Mouse (Mus musculus) CD4-positive, CD25-positive, alpha-beta regulatory T cell, adult 4 months (primary cell): Measurements from ENCODE around the gene Glul. TPM values are rescaled to one million over a fixed set of nuclear protein-coding genes. Genes with fewer than 3 reads are reported as not detected.
"Not testable (repeated sequence)": the region's sequence is repeated elsewhere in the genome, so short reads cannot be mapped to it uniquely, and the experiment has no call there.

Experiments used
- ATAC-seq: one replicate; pipeline ENCODE4 v1.8.0; 2017
- polyA plus RNA-seq, 2 experiments: library from polyadenylated mRNA; unstranded; fragments of 100-300 nt; shearing (Covaris generic); gene quantifications; one replicate each; pipeline ENCODE4 v1.2.1; 2017

Glul gene
- polyA plus RNA-seq: 10 to 100 TPM; 29.7 to 36.7 TPM

DNA sequence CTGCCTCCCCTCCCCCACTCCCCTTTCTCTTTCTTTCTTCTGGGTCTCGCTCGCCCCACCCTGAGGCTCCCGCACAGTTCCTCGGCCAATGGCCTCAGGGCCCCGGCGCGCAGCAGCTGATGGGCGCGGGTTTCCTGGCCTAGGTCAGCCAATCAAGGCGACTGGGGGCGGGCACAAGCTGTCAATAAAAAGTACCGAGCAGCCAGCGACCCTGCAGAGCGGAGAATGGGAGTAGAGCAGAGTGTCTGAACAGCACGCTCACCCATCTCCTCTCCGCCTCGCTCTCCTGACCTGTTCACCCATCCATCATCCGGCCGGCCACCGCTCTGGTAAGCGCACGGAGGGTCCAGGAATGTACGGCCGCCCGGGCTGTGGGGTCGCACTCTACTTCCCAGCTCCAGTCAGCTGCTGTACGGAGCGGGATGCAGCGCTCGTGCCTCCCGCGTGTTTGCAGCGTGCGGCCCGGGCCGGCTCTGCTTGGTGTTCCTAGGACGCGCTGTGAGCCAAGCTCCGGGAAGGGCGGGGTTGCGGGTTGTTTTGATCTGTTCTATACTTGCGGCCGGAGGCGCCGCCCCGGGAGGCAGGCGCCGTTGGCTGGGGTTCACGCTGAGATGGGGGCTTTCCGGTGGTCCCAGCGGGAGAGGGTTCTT lies at the start of gene Glul, which contains the start of gene Teddm2:
Glul (plus strand) TSS at position 214 of the 650 bp plus-strand sequence.
Teddm2 (minus strand) TSS at position 498 of the 650 bp plus-strand sequence.
- peak; percentile 93 for ATAC-seq

DNA sequence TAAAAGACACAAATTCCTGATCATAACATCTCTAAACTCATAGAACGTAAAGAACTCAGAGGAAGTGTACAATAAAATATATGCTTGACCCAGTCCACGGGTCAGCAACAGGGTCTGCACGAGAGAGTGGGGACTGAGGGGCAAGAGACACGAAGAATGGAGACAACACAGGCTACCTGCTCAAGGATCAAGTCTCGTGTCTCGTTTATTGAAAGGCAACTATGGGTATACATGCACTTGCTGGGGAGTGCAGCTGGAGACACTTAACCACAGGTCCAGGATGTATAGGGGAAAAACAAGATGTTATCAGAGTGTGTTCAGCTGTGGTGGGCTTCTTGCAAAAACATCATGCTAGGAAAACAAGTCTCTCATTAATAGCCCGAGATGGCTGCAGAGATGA lies 47.0 kb upstream of the Glul start:
- ATAC-seq: not testable (repeated sequence)

DNA sequence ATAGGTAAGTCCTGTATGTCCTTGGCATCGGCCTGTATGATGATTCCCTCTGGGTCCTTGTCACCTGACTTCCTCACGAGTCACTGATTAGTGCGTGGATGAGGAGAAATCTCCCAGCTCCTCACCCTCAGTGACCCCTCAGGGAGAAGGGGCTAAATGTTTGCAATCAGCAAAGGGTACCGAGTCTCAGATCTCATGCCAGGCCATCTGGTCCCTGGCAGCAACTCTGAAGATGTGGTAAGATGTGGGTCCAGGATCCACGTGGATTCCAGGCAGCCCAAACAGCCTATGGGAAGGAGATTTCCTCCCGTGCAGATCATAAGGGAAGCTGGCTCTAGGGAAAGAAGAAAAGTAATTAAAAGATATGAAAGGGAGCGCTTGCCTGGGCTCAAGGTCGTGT lies 43.8 kb upstream of the Glul start:
- ATAC-seq: no peak

DNA sequence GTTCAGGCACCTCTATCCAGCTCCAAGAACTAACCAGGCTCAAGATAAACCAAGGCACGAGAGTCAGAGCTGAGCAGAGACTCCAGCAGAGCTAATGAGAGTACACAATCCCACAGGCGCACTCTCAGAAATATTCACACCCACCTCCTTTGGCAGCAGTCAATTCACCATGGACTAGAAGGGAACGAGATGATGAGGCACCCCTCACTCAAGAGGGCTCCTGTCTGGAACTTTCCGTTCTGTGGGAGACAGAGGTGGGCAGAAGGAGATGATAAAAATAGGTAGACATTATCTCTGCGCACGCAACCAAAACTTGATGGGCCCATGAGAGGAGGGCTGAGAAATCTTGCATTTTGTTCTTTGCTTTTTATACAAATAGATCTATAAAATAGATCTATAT lies 25.7 kb upstream of the Glul start, which contains the start of gene Teddm1b:
Teddm1b (plus strand) TSS at position 301 of the 400 bp plus-strand sequence.
- ATAC-seq: no peak

DNA sequence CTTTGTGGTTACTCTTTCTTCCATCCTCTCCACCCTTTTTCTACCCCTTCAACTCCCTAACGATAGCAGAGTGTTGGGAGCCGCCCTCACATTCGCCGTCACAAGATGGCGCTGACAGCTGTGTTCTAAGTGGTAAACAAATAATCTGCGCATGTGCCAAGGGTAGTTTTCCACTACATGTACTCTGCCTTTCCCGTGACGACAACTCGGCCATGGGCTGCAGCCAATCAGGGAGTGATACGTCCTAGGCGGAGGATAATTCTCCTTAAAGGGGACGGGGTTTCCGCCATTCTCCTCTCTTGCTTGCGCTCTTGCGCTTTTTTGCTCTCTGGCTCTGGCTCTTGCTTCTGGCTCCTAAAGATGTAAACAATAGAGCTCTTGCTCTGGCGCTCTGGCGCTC lies 19.4 kb upstream of the Glul start:
- ATAC-seq: not testable (repeated sequence)

GRCm38 (mm10) chr1:153886024-153886633 lies 13.6 kb upstream of the Glul start:
- ATAC-seq: no peak

DNA sequence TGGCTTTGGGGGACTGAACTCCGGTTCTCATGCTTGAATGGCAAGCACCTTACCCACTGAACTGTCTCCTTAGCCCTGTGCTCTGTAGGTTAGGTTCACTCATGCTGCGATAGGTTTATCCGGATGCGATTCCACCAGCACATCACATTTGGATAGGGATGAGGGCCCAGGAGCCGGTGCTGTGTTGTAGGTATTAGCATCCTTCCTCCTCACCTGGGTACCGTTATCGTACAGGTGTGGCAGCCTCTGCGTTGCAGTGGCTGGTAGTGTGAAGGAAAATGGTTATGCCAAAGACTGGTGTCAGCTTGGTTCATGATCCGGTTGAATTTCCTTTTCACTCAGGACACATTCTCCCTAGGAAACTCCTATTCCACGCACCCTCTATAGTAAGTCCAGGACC lies 9.6 kb upstream of the Glul start:
- ATAC-seq: no peak

DNA sequence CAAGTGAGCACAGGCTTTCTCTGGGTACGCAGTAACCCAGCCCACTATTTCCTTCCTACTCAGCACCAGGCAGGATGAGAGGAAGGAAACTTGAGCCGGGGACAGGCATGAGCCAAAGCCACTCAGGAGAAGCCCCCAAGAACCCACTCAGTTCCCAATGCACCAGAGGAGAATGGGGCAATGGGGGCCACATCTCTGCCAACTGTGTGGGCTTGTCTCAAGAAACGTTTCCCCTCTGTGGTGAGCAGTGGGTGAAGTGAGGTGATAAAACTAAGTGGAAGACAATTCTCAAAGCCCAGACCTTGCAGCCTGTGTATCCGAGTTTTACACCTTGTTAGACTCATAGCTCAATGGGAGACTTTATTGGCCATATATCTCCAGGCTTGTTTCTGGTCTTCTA lies 8.3 kb upstream of the Glul start, which contains the start of gene Teddm1a:
Teddm1a (plus strand) TSS at position 301 of the 400 bp plus-strand sequence.
- ATAC-seq: no peak

- no peak for ATAC-seq
These were observed 6.0 kb upstream of the Glul start for GRCm38 (mm10) chr1:153893746-153894145.

DNA sequence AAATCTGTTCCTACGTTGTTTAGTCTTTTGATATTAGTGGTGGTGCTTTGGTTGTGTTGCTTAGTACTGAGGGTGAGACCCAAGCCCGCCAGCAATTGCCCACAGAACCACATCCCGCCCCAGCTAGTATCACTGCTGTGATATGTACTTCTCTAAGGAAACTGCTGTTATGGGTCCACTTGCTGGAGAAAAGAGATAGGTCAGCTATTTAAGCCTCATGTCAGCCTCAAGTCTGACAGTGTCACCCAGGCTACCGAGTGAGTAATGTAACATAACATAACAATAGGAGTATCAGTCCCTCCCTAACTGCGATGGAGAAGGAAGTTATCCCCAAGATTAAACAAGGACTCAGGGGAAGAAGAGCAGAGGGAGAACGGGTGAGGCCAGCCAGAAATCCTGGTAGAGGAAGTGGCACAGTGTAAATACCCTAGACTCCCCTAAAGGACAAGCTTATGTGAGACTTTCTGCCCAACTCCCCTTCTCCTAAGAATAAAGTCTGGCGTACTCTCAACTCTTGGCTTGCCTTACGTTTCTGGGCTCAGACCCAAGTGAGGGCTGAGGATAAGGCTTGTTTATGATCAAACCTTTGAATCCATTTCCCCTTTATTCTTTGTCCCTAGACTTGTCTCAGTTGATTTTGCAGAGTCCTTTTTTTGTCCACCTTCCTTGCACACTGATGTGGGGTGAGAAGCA lies 5.4 kb upstream of the Glul start:
- ATAC-seq: no peak

GRCm38 (mm10) chr1:153894979-153895378 lies 4.8 kb upstream of the Glul start:
- no peak for ATAC-seq

DNA sequence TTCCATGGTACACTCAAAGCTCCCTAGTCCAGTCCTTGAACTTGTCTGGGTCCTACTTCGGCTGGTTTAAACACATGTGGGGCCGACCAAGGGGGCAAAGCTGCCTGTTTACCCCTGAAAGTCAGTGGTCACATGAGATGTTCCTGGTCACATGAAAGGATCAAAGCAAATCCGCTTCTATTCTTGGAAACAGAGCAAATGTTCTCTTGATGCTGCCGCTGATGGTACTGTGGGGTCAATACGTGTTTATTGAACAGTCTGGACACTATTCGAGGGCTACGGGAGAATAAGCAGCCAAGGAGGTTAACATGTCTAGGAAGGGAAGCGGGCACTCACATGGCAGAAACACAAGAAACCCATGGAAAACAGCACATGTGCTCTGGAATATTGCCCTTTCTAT lies 2.5 kb upstream of the Glul start:
- no peak for ATAC-seq

DNA sequence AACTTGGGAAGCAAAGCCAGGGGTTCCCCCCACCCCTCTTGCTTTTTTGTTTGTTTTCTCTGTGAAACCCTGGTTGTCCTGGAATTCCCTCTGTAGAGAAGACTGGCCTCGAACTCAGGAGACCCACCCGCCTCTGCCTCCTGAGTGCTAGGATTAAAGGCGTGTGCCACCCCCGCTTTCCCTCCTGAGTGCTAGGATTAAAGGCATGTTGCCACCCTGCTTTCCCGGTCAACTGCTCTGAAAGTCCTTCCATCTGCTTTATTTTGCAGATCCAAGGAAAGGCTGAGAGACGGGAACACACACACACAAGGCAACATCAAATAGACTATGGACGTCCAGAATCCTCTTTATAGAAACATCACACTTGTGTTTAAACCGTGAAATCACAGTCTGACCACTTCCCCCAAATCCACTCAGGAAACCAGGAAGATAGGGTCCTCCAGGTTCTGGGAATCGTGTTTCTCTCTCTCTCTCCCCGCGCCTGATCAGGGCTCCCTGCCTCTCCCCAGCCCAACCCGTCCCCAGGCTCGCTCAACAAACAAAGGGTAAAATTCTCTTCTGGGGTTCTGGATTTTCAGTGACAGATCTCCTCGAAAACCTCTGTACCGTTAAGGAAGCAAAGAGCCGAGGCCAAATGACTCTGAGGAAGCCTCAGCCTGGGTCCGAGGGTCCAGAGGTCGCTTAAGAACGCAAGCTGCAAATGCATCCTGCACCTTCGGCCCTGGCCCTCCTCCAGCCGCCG lies 584 bp upstream of the Glul start:
- no peak for ATAC-seq

DNA sequence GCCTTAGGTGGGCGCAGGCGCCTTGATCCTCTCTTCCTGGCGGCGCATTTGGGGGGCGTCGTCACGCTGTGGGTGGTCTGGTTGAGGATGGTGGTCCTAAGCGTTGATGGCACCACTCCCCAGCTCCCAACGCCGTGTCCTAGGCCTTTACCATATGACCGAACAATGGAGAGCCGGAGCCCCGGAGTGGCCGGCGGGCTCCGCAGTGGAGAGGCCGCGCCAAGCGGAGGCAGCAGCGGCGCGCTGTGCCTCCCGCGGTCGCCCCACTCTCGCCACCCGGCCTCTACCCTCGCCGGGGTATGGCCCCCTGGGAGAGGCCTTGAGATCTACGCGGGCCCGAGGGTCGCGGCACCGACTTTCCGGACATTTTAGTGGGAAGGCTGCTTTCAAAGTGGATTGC lies 637 bp downstream of the Glul start:
- peak; percentile 8 for ATAC-seq

GRCm38 (mm10) chr1:153900860-153901730 lies 1.4 kb downstream of the Glul start:
- no peak for ATAC-seq

DNA sequence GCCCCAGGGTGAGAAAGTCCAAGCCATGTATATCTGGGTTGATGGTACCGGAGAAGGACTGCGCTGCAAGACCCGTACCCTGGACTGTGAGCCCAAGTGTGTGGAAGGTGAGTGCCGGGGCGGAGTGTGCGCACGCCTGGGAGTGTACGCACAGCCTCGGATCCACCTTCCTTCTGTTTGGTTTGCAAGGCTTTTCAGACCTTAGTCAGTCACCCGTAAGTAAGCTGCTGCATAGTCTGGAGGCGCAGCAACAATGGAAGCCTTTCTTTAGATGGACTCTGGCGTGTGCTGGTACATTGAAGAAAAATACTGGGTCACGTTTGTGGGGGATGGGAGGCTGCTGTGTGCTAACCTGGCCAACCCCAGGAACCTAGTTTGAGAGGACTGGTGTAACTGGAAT lies 3.3 kb downstream of the Glul start:
- no peak for ATAC-seq

DNA sequence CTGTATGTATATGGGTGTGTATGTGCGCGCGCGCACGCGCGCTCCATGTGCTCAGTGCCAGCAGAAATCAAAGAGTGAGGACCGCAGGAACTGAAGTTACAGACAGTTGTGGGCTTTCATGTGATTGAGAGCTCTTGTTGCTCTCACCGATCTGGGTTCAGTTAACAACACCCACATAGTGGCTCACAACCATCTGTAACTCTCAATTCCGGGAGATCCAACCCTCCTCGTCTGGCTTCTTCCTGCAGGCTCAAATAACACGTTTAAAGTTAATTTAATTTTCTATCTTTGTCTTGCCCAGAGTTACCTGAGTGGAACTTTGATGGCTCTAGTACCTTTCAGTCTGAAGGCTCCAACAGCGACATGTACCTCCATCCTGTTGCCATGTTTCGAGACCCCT lies 4.5 kb downstream of the Glul start:
- no peak for ATAC-seq

DNA sequence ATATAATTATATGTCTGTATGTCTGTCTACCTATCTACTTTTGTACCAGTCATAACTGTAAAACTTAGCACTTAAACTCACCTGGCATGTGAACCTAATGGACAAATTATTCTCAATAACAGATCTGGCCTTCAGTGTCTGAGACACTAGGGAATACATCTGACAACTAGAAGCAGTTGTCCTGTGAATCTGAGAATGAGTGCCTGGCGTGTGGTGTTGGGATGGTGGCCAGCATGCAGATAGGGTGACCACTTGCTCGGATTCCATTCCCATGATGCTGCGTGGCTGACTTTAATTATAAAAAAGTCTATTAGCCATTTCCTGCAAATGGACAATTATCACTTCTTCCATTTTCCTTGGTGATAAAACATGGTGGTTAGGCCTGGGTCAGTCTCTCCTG lies 6.1 kb downstream of the Glul start:
- ATAC-seq: no peak

DNA sequence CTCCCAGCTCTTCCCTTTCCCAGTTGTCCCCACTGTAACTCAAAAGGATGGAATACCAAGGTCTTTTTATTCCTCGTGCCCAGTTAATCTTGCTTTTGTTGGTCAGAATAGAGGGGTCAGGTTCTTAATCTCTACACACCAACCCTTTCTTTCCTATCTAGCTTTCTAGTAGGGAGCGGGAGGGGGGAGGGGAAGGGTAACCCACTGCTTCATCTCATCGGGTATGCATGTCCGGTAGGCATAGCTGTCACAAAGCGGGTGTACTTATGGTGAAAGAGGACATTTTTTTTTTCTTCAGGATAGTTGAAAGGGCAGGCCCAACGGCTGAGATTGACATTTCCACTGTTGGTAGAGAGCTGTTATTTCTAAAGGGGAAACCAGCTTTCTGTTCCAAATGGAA lies 8.5 kb downstream of the Glul start:
- no peak for ATAC-seq

DNA sequence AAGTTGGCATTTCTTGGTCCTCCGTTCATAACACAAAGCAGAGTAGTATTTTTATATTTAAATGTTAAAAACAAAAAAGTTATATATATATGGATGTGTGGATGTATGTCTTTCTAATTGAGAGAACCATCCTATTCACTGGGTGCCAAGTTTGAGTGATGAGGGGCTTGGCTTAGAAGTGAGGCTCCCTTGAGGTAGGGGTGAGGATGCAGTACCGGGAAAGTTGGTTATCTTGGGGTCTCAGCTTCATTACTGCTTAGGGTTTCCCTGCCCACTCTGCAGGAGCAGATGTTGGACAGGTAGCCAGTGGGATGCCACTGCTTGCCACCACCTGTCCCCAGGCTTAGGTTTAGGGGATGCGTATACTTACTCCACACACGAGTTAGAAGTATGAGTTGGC lies 9.0 kb downstream of the Glul start:
- no peak for ATAC-seq

- no peak for ATAC-seq
These were observed 9.6 kb downstream of the Glul start for GRCm38 (mm10) chr1:153909213-153909962.
